Mouse (Mus musculus) ES-E14 (cell line): ENCODE measurements around the gene Atp8a1.

Experiments
- CHD2 ChIP-seq: IDR thresholded peaks from 2 replicates; pipeline ENCODE4 v1.6.1; 2014; ENCODE audit warnings: mild to moderate bottlenecking, low read depth, low read length, inconsistent platforms
- MAFK ChIP-seq: IDR thresholded peaks from 2 replicates; pipeline ENCODE4 v1.6.1; 2014; ENCODE audit warnings: mild to moderate bottlenecking, low read depth, low read length, inconsistent platforms; ENCODE audit not compliant: insufficient read depth
- ZNF384 ChIP-seq: IDR thresholded peaks from 2 replicates; pipeline ENCODE4 v1.6.1; 2012; ENCODE audit warnings: low read depth, low read length, inconsistent platforms

- no peak for TF ChIP-seq ZNF384
- no peak for TF ChIP-seq CHD2
- TF ChIP-seq MAFK, result no peak
These were observed 237.8 kb downstream of the Atp8a1 start for GRCm38 (mm10) chr5:67609520-67609837.
